Mouse (Mus musculus) stomach, adult 2 months (tissue): ENCODE results near the gene Cxcl15. TPM values are rescaled to one million over a fixed set of nuclear protein-coding genes. Genes with fewer than 3 reads are reported as not detected.

ENCODE experiments used
- polyA plus RNA-seq: library from polyadenylated mRNA; depleted of rRNA; stranded (reverse); fragments of >200 nt; gene quantifications from 2 replicates; pipeline ENCODE4 v1.2.3, GENCODE M21; 2012; rRNA removed

Gene Cxcl15
- polyA plus RNA-seq: 0.05 TPM in 1 of 2 replicates, not detected in the other

DNA sequence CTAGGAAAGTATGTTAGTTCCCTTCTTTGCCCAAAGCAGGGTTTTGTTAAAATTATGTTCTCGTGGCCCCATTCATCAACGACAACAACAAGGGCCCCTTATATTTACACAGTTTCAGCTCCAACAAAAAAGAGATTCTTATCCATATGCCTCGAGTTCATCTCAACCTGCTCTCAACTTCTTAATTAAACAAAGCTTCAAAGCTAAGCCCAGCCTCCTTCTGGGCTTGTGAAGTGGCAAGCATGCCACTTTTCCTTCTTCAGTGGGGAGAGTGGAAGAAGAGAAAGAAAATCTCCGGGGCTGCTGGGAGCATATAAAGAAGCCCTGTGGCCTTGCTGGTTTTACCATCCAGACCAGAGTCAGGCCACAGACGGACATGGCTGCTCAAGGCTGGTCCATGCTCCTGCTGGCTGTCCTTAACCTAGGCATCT is at the start of gene Cxcl15:
Gene Cxcl15, plus strand, starts transcription at position 340 of the 431 bp plus-strand sequence.

DNA sequence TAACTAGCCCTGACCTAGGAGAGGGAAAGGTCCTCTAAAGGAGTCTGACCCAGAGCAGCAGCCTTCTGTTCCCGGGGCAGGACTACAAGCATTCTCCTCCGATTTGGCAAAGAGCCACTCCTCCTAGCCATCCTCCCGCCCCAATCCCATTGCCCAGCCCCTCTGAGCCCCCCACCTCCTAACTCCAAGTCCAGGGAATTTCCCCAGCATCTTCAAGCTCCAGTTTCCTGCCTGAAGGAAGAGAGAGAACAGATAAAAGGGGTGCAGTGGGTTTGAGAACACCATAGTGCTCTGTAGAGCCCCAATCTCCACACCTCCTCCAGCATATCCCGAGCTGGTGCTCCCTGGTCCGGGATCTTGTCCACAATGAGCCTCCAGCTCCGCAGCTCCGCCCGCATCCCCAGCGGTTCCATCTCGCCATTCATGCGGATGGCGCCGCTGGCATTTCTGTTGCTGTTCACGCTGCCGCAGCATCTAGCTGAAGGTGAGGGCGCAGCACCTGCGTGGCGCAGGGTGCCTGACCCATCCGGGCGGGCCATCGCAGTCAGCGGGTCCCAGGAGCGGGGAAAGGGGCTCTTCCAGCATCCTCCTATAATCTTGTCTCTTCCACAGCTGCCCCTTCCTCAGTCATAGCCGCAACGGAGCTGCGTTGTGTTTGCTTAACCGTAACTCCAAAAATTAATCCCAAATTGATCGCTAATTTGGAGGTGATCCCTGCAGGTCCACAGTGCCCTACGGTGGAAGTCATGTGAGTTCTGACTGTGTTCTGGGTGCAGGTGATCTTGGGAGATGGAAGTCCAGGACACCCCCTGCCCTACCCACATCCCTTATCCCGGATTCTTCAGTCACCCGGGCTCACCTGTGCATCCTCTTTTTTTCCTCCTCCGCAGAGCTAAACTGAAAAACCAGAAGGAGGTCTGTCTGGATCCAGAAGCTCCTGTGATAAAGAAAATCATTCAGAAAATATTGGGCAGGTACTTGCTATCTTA is 35.0 kb upstream of the Cxcl15 start, which contains the start of gene Cxcl5:
Gene Cxcl5, plus strand, starts transcription at position 284 of the 989 bp plus-strand sequence.

DNA sequence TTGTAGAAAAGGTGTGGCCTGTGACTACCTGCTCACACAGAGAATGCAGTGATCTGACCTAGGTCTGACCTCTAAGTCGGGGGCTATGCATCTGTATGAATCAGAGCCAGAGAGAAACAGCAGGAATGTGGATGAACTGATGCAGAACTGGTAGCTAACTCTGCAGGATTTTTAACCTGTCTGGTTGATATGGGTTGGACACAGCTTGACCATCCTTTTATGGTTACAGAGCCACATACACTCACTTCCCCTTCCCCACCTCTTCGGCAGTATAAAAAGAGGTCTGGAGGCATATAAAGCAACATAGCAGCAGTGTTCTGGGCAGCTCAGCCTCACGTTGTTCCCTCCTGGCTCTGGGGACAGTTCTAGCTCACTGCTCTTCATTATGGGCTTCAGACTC is 26.1 kb upstream of the Cxcl15 start, which contains the start of gene Ppbp:
Gene Ppbp, plus strand, starts transcription at position 301 of the 400 bp plus-strand sequence.

DNA sequence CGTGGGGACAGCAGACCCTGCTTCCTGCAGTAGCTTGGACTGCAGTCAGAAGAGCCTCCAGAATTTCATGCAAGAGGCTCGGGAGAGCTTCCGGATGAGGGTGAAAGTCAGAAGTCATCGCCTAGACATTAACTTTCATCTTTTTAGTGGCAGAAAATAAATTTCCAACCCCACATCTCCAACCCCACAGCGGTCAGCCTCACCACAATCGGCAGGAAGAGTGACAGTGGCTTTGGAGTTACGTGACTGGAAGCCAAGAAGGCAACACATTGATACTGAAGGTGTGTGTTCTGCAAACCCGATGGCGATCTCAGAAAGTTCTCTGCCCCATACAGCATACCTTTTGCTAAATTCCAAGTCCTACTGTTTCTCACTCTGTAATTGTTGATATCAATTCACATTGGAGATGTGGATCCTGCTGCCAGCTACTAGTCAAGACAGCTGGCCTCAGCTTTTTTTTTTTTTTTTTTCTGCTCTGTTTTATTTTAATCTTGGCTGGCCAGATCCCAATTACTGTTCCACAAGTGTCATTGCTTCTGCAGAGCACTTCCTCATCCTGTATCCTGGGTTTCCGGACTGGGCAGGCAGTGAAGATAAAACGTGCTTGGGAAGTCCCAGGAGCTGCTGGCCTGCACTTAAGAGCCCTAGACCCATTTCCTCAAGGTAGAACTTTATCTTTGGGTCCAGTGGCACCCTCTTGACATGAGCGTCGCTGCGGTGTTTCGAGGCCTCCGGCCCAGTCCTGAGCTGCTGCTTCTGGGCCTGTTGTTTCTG is 22.3 kb upstream of the Cxcl15 start, which contains the start of gene Pf4:
Gene Pf4, plus strand, starts transcription at position 556 of the 774 bp plus-strand sequence.

DNA sequence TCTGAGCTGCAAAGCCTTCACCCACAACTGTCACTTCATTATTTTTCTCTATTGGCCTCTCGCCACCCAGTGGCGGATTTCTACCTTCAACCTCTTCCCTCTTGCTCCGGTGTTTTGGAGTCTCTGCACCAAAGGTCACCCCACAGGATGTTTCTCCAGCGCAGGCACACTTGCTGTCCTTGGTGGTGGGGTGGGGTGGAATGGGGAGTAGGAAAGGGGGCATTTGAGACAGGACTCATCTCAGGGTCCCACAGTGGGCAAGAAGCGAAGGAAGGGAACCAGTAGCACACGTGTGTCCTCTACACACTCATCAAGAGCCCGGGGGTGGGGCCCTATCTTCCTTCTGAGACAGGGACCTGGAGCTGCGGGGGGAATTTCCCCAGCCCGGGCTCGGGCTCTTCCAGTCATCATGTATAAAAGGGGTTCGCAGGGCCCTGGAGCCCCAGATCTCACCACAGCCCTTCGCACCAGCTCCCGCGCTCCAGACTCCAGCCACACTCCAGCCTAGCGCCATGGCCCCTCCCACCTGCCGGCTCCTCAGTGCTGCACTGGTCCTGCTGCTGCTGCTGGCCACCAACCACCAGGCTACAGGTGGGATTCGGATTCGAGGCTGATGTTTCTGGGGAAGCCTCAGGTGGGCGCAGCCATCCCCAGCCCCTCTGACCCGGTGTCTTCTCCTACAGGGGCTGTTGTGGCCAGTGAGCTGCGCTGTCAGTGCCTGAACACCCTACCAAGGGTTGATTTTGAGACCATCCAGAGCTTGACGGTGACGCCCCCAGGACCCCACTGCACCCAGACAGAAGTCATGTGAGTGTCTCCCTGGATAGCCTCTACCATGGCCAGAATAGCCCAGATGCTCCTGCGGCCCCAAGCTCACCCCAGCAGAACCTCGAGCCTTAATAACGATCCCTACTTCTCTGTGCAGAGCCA is 8.4 kb upstream of the Cxcl15 start, which contains the start of gene Cxcl3:
Gene Cxcl3, plus strand, starts transcription at position 445 of the 930 bp plus-strand sequence.

Other genes with a start within 250 kb of the Cxcl15 start
- gene 5830473C10Rik, start 233.4 kb upstream of the Cxcl15 start, polyA plus RNA-seq: 0.06 TPM in 1 of 2 replicates, not detected in the other
- gene Rassf6, start 153.9 kb upstream of the Cxcl15 start, polyA plus RNA-seq: 0.52 and 1.2 TPM in 2 replicates
- gene Cxcl5, start 35.2 kb upstream of the Cxcl15 start, polyA plus RNA-seq: 0.31 and 0.42 TPM in 2 replicates
- gene Ppbp, start 26.0 kb upstream of the Cxcl15 start, polyA plus RNA-seq: 1.2 and 1.7 TPM in 2 replicates
- 11.5 and 12.6 TPM in 2 replicates for gene Pf4, start 22.1 kb upstream of the Cxcl15 start, polyA plus RNA-seq
- 0.15 and 0.44 TPM in 2 replicates for gene Cxcl3, start 8.4 kb upstream of the Cxcl15 start, polyA plus RNA-seq
- gene Cxcl1, start 96.7 kb downstream of the Cxcl15 start, polyA plus RNA-seq: 0.38 and 0.61 TPM in 2 replicates
- 0.28 and 2.1 TPM in 2 replicates for gene Cxcl2, start 109.3 kb downstream of the Cxcl15 start, polyA plus RNA-seq
- gene Mthfd2l, start 136.6 kb downstream of the Cxcl15 start, polyA plus RNA-seq: 15.3 and 39.5 TPM in 2 replicates
- not detected in 2 replicates for gene Epgn, start 232.9 kb downstream of the Cxcl15 start, polyA plus RNA-seq